Mouse (Mus musculus) lung, postnatal 0 days (tissue): ENCODE measurements at regions not wholly inside any gene's neighbourhood (a gene's known extent, or its start where the extent isn't known, plus 50 kb on each side); places are given as distances from the start of the nearest gene placed in this dataset.

ENCODE experiments used
- ATAC-seq: fragments of 200-750 bp; cut with Nextera tagmentation; 2 replicates; pipeline ENCODE4 v1.8.0; 2017; ENCODE audit warnings: moderate library complexity
- DNase-seq: peaks from one replicate; pipeline ENCODE4 v3.0.0-alpha.2; 2016; ENCODE audit warnings: low spot score
- H3K27ac ChIP-seq: fragments of 300-500 bp; sonication (generic); 2 replicates; pipeline ENCODE4 v1.5.1; 2014; ENCODE audit warnings: antibody characterized with exemption, mild to moderate bottlenecking, low read length, mixed read lengths
- H3K27me3 ChIP-seq: fragments of 300-500 bp; sonication (generic); replicated peaks from 2 replicates; pipeline ENCODE4 v1.6.1; 2014; ENCODE audit warnings: low read length, mixed read lengths; ENCODE audit not compliant: insufficient read depth
- H3K36me3 ChIP-seq: fragments of 300-500 bp; sonication (generic); 2 replicates; pipeline ENCODE4 v1.6.1; 2014; ENCODE audit warnings: low read length, mixed read lengths; ENCODE audit not compliant: insufficient read depth
- H3K4me1 ChIP-seq: fragments of 300-500 bp; sonication (generic); 2 replicates; pipeline ENCODE4 v1.6.1; 2014; ENCODE audit warnings: antibody characterized with exemption, low read depth, low read length, mixed read lengths; ENCODE audit not compliant: insufficient read depth
- H3K4me2 ChIP-seq: fragments of 300-500 bp; sonication (generic); replicated peaks from 2 replicates; pipeline ENCODE4 v1.6.1; 2014; ENCODE audit warnings: low read depth, mild to moderate bottlenecking, low read length, moderate library complexity, mixed read lengths
- H3K4me3 ChIP-seq: fragments of 300-500 bp; sonication (generic); 2 replicates; pipeline ENCODE4 v1.5.1; 2014; ENCODE audit warnings: low read depth, low read length
- H3K9ac ChIP-seq: fragments of 300-500 bp; sonication (generic); replicated peaks from 2 replicates; pipeline ENCODE4 v1.6.1; 2014; ENCODE audit warnings: low read depth, mild to moderate bottlenecking
- H3K9me3 ChIP-seq: fragments of 300-500 bp; sonication (generic); 2 replicates; pipeline ENCODE4 v1.6.1; 2016; ENCODE audit warnings: low read length, mixed read lengths
- CTCF ChIP-seq: IDR thresholded peaks from 2 replicates; pipeline ENCODE4 v1.5.1; 2016; ENCODE audit warnings: antibody characterized with exemption, mild to moderate bottlenecking
- EP300 ChIP-seq: IDR thresholded peaks from 2 replicates; pipeline ENCODE4 v1.6.1; 2016; ENCODE audit warnings: antibody characterized with exemption, mild to moderate bottlenecking, control low read depth
- WGBS: fragments of 180-500 bp; shearing (Covaris S2); extraction: QIAGEN DNeasy Blood & Tissue Kit; methylation state at CpG from one replicate; pipeline ENCODE4 v1.1.7; 2014; 5-methylcytosine and 5-hydroxymethylcytosine counted together

DNA sequence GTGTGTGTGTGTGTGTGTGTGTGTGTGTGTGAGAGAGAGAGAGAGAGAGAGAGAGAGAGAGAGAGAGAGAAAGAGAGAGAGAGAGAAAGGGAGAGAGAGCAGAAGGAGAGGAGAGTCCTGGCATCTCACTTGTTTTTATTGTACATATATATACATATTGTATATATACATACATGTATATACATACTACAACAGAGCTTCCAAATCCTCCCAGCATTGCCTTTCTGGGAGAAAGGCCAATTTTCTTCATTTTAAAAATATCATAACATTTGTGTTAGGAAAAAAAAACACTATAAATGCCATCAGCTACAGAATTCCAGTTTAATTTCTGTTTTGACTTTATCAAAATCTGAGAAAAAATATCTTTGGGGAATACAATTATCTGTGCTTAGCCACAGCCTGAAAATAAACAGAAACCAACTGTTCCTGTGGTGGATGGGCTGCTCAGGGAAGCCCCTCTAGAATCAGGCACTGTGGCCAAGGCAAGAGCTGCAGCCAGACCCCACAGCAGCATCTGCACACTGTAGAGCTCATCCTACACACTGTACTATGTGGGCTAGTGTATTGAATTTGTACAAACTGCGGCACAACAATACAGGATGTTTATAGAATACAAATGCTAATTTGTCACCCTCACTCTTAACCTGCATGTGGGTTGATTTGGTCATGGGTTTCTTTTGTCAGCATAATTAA is 64.6 kb upstream of the Mgmt start:
- Histone ChIP-seq H3K4me1 (no peaks in the 10 kb centered on the region), H3K9ac (no peak overlapping the region), H3K36me3 (no peaks in the 10 kb centered on the region), H3K27ac (no peak overlapping the region), H3K9me3 (no peaks in the 10 kb centered on the region), H3K4me2 (no peak overlapping the region), H3K4me3 (no peak overlapping the region), H3K27me3 (peaks cover 7% of the 10 kb centered on the region)
- DNase-seq (no peak), ATAC-seq (no peak)
- 33% methylated on average over 1 of the region's 1 CpGs for WGBS
- TF ChIP-seq EP300 (no peak), CTCF (no peak)

DNA sequence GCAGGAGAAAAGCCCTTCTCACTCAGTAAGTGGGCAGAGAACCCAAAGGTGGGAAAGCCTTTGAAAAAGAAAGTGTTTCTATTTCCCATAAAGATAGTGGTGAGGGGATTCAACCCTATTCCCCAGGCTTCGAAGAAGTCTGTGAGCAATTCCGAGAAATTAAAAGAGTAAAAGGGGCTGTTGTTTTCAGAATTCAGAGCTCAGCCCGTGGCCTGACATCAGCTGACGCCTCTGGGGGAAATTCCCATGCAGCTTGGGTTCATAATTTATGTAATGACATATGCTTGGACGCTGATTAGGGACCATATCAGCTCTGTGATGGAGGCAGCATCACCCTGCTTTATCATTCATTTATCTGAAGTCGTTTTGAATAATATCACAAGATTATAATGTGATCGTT is 62.0 kb upstream of the Mgmt start:
- no peaks in the 10 kb centered on the region for H3K36me3 ChIP-seq
- no peak overlapping the region for H3K9ac ChIP-seq
- H3K4me1 ChIP-seq: no peaks in the 10 kb centered on the region
- no peaks in the 10 kb centered on the region for H3K27me3 ChIP-seq
- TF ChIP-seq EP300 (no peak), CTCF (no peak)
- 63% methylated on average over 7 of the region's 7 CpGs for WGBS
- DNase-seq: no peak
- H3K9me3 ChIP-seq: no peaks in the 10 kb centered on the region
- no peak overlapping the region for H3K4me2 ChIP-seq
- no peak overlapping the region for H3K27ac ChIP-seq
- ATAC-seq: no peak
- H3K4me3 ChIP-seq: no peak overlapping the region

DNA sequence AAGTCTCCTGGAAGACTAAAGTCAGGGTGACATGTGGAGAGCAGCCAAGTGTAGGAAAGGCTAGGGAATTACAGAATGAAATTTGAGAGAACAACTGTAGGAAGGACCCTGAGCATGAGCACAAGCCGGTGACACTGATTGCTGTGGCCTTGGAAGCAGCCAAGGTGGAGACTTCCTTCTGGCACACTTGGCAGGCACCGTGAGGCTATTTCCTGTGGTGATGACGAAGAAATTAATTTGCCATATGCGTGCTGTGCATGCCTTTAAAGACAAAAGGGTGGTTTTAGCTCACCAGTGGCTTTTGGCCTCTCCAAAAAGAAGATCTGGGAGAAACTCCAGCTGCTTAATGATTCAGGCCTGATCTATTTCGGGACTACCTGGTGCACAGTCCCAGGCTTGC is 55.4 kb upstream of the Mgmt start:
- peak; percentile 13 for DNase-seq
- 41% methylated on average over 5 of the region's 5 CpGs for WGBS
- Histone ChIP-seq H3K27ac (no peak overlapping the region), H3K27me3 (no peaks in the 10 kb centered on the region), H3K36me3 (no peaks in the 10 kb centered on the region), H3K4me2 (no peak overlapping the region), H3K4me3 (no peak overlapping the region), H3K4me1 (no peaks in the 10 kb centered on the region), H3K9me3 (no peaks in the 10 kb centered on the region), H3K9ac (no peak overlapping the region)
- TF ChIP-seq CTCF: no peak
- TF ChIP-seq EP300: no peak
- no peak for ATAC-seq

DNA sequence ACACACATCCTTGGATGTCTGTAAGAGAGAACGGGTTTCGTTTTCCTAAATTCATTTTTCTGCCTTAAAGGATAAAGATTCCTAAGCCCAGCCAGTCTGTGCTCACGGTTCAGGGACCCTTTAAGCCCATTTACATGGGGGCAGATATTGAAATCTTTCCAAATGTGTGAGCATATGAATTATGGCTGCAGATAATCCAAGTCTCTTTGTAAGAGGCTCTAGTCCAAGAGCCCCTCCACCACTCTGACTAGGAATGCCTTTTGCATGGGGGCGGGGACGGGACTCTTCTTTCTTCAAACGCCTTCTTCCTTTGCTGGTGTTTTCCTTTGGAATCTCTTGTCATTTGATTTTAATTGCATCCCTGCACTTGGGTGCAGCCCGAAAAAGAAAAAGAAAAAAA is 54.2 kb upstream of the Mgmt start:
- no peaks in the 10 kb centered on the region for H3K27me3 ChIP-seq
- no peak overlapping the region for H3K4me2 ChIP-seq
- WGBS: 53% methylated on average over 7 of the region's 7 CpGs
- H3K9me3 ChIP-seq: no peaks in the 10 kb centered on the region
- DNase-seq: no peak
- H3K4me3 ChIP-seq: no peak overlapping the region
- H3K36me3 ChIP-seq: no peaks in the 10 kb centered on the region
- no peak for ATAC-seq
- no peak overlapping the region for H3K27ac ChIP-seq
- no peak overlapping the region for H3K9ac ChIP-seq
- H3K4me1 ChIP-seq: no peaks in the 10 kb centered on the region
- TF ChIP-seq EP300: no peak
- no peak for TF ChIP-seq CTCF

DNA sequence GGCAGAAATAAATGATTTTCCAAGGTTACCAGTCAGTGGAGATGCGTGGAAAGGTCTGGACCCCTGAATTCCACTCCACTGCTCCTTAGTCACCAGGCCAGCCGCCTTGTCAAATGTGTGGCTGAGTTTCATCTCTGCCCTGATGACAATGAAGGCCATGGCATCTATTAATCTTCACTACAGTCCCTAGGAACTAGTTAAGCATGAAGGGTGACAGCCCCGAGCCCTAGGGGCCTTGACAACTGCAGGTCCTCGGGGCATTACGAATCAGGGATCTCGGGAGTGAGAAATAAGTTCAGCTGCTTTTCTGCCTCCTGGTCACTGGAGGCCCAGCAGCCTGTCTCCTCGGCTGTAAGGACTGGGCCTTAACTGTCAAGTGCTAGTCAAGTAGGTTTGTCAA is 51.7 kb upstream of the Mgmt start:
- Histone ChIP-seq H3K4me2 (no peak overlapping the region), H3K9ac (no peak overlapping the region), H3K27me3 (no peaks in the 10 kb centered on the region), H3K4me1 (no peaks in the 10 kb centered on the region; the same call in 1 of the 2 replicates), H3K27ac (no peak overlapping the region), H3K4me3 (no peak overlapping the region), H3K36me3 (no peaks in the 10 kb centered on the region), H3K9me3 (no peaks in the 10 kb centered on the region)
- no peak for TF ChIP-seq CTCF
- no peak for TF ChIP-seq EP300
- WGBS: 54% methylated on average over 7 of the region's 7 CpGs
- ATAC-seq: no peak
- DNase-seq: no peak

DNA sequence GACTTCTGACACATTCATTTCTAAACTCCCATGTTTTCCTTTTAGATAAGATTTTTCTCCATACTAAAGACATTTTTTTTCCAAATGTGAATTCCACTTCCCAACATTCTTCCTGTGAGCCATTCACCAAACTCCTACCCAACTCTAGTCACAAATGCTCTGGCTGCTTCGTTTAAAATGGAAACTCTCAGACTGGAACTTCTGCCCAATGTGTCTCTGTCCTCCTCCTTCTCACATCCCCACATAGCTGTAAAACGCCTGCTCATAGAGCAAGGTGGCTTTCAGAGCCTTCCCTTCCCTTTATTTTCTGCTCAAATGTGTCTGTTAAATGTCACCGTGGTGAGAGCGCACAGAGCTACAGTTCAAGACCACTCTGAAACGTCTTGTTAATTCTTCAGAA is 50.1 kb upstream of the Mgmt start:
- no peak overlapping the region for H3K4me2 ChIP-seq
- H3K36me3 ChIP-seq: no peaks in the 10 kb centered on the region
- H3K27ac ChIP-seq: no peak overlapping the region
- no peaks in the 10 kb centered on the region for H3K9me3 ChIP-seq
- no peak for TF ChIP-seq EP300
- TF ChIP-seq CTCF: no peak
- no peak overlapping the region for H3K9ac ChIP-seq
- H3K4me3 ChIP-seq: no peak overlapping the region
- no peaks in the 10 kb centered on the region for H3K27me3 ChIP-seq
- no peaks in the 10 kb centered on the region; the same call in 1 of the 2 replicates for H3K4me1 ChIP-seq
- no peak for ATAC-seq
- WGBS: 46% methylated on average over 5 of the region's 5 CpGs
- no peak for DNase-seq
